Mouse (Mus musculus) spleen, embryonic (tissue): ENCODE results near the gene Zfhx2.
"Not testable (repeated sequence)": the region's sequence is repeated elsewhere in the genome, so short reads cannot be mapped to it uniquely, and the experiment has no call there.

Experiments
- CTCF ChIA-PET: fragments of 350-600 bp; sonication (Branson Sonifier 250); formaldehyde crosslinking; loops from one replicate; lab custom pipeline; 2022; lab: Charles Lee

The Zfhx2 gene

DNA sequence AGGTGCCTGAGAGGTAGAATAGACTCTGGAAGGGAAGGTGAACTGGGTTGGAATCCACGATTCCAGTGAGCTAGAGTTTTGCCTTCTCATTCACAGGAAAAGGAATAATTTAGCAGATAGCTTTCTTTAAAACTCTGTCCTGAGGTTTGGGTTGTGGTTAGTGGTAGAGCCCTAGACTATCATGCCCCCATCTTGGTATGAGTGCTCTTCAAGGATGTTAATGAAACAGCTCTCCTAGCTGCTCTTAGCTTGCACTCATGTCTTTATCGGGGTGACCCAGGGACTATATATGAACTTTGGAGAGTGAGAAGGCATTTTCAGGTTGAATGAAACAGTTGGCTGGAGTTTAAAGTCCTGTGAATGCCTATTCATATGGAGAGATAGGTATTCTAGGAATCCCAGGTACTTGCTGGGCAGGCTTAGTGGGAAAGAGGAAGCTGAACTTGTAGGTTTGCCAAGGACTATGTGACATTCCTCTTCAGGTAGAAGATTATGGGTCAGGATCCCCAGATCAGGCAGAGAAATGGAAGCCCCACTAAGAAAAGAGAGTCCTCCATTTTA is 44.1 kb downstream of the Zfhx2 start:
- CTCF ChIA-PET = interaction anchor here (0.6 kb wide), 2 partner anchors 24 to 110 kb away, joined by 3 to 7 read pairs; no protein-coding TSS in a partner anchor

- CTCF ChIA-PET = not testable (repeated sequence)
These were observed 48.4 kb downstream of the Zfhx2 start for GRCm38 (mm10) chr14:55043694-55044093.

GRCm38 (mm10) chr14:55032695-55033225 is 59.4 kb downstream of the Zfhx2 start:
- CTCF ChIA-PET = no interaction called here

GRCm38 (mm10) chr14:55029034-55029698 is 63.0 kb downstream of the Zfhx2 start:
- CTCF ChIA-PET = no interaction called here

DNA sequence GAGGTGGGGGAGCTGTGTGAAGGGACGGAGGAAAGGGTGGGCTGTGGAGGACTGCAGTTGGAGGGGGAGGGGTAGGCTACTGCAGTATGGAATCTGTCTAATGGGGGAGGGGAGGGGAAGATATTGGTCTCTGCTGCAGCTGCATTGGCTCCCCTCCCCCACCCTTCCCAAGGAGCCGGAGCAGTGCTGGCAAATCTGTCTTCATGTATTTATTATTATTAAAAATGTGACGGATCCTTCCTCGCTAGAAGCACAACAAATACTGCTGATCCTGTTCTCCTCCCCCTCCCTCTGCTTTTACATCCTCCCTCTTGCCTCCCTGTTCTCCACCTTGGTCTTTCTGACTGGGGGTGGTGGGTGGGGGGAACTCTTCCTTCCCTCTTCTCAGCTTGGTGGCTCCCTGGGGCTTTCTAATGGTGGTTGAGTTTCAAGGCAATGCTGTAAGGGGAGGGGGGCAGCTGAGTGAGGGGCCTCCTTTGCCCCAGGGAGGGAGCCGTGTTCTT is 63.7 kb downstream of the Zfhx2 start:
- CTCF ChIA-PET = interaction anchor here (0.6 kb wide), 1 partner anchor 152 kb away, joined by 4 read pairs; no protein-coding TSS in a partner anchor

GRCm38 (mm10) chr14:55027653-55028052 is 64.5 kb downstream of the Zfhx2 start:
- CTCF ChIA-PET = no interaction called here

GRCm38 (mm10) chr14:55027251-55027650 is 64.9 kb downstream of the Zfhx2 start:
- CTCF ChIA-PET = interaction anchor here (0.6 to 0.7 kb wide), 3 partner anchors 49 to 75 kb away, joined by 3 to 7 read pairs (median 5); no protein-coding TSS in a partner anchor

DNA sequence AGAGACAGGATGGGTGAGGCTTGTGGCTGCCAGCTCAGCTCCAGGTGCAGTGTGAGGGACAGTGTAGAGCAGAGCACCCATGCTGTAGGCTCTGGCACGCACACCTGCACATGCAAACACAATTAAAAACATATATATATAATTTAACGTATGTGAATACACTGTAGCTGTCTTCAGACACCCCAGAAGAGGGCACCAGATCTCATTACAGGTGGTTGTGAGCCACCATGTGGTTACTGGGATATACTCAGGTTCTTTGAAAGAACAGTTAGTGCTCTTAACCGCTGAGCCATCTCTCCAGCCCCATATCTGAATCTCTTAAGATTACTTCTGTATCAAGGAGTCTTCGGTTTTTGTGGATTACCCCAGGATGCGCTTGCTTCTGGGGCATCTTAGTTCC is 66.6 kb downstream of the Zfhx2 start:
- CTCF ChIA-PET = no interaction called here

GRCm38 (mm10) chr14:55024236-55024635 is 67.9 kb downstream of the Zfhx2 start:
- CTCF ChIA-PET = interaction anchor here (0.6 kb wide), 1 partner anchor 24 kb away, joined by 3 read pairs; no protein-coding TSS in a partner anchor

DNA sequence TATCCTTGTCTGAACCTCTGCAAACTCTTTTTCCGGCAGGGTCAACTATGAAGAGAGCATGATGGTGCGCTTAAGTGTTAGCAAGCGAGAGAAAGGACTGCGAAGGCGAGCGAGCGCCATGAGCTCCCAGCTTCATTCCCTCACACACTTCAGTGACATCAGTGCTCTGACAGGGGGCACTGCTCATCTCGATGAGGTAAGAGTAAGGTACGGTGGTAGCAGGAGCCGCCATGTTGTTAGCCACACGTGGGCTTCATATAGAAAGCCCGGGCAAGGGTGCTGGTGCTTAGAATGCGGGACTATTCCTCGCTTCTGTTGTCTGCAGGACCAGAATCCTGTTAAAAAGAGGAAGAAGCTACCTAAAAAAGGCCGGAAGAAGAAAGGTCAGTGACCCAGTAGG is 69.1 kb downstream of the Zfhx2 start:
- CTCF ChIA-PET = no interaction called here

GRCm38 (mm10) chr14:55020394-55020793 is 71.7 kb downstream of the Zfhx2 start:
- CTCF ChIA-PET = no interaction called here

DNA sequence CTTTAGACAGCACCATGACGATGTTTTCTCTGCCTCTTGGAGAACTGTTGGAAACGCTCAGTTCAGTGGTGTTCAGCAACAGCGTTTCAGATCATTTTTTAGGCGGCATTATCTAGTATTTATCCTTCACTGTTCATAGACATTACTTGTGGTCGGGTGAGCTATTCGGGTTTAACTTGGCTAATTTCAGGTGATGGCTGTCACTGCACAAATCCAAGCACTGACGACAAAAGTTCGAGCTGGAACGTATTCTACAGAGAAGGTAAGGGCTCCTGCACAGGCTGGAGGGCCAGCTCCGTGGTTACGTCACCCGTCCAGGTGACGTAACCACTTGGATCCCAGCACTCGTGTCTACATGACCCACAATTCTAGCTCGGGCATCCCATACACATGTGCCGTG is 75.2 kb downstream of the Zfhx2 start:
- CTCF ChIA-PET = no interaction called here

- CTCF ChIA-PET = no interaction called here
These were observed 76.4 kb downstream of the Zfhx2 start for GRCm38 (mm10) chr14:55015767-55016111.

GRCm38 (mm10) chr14:55014991-55015766 is 76.9 kb downstream of the Zfhx2 start, which contains the start of gene Ngdn:
TSS of gene Ngdn (plus strand) at chr14:55015454.
- CTCF ChIA-PET = interaction anchor here (0.6 kb wide), 1 partner anchor 380 kb away, joined by 4 read pairs; no protein-coding TSS in a partner anchor

DNA sequence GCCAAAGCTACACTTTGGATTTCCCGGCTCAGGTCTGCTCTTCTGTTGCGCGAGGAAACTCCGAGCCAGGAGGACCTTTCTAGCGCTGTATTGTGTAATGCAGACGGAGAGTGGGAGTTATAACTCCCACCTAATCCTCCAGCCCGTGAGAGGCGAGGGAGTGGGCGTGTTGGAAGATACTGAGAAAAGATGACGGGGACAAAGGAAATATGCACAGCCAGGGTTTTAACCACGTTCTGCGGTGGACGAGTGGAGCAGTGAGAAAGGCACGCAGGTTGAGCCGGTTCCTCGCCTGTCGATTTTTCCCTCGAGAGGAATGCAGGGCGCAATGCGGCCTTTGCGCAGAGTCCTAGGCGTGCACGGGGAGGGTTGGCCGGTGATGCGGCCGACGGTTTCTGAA is 77.5 kb downstream of the Zfhx2 start:
- CTCF ChIA-PET = interaction anchor here (0.6 kb wide), 1 partner anchor 380 kb away, joined by 4 read pairs; no protein-coding TSS in a partner anchor

DNA sequence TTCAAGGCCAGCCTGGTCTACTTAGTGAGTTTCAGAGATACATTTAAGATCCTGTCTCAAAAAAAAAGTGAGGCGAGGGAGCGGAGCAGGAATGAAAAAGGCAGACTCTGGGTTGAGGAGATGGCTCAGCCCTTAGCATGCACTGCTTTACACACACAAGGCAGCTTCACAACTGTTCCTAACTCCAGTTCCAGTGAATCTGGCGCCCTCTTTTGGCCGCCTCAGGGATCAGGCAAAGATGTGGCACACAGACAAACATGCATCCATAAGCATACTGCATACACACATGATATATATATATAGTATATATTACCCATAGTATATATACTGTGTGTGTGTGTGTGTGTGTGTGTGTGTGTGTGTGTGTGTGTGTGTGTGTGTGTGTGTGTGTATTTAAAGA is 81.0 kb downstream of the Zfhx2 start:
- CTCF ChIA-PET = interaction anchor here (0.7 kb wide), 1 partner anchor 579 kb away, joined by 3 read pairs; no protein-coding TSS in a partner anchor
